Mouse (Mus musculus) G1E (cell line): Measurements from ENCODE around the gene Eno2.

Experiments used
- CTCF ChIP-seq: IDR thresholded peaks from 2 replicates; pipeline ENCODE4 v1.5.1; 2012; ENCODE audit warnings: low read depth, low read length, inconsistent platforms, mixed read lengths
- GATA1 ChIP-seq: IDR thresholded peaks from 2 replicates; pipeline ENCODE4 v1.6.1; 2012; ENCODE audit warnings: borderline replicate concordance, low read length, inconsistent platforms, mixed read lengths
- GATA2 ChIP-seq: IDR thresholded peaks from 2 replicates; pipeline ENCODE4 v1.6.1; 2012; ENCODE audit warnings: low read depth, low read length, inconsistent platforms, borderline replicate concordance
- POLR2AphosphoS5 ChIP-seq: IDR thresholded peaks from 2 replicates; pipeline ENCODE4 v1.6.1; 2012; ENCODE audit warnings: low read depth, low read length, inconsistent platforms; ENCODE audit not compliant: insufficient replicate concordance
- TAL1 ChIP-seq: conservative IDR thresholded peaks from 2 replicates; pipeline ENCODE4 v1.6.1; 2012; ENCODE audit warnings: low read depth, low read length, inconsistent platforms, mixed read lengths

DNA sequence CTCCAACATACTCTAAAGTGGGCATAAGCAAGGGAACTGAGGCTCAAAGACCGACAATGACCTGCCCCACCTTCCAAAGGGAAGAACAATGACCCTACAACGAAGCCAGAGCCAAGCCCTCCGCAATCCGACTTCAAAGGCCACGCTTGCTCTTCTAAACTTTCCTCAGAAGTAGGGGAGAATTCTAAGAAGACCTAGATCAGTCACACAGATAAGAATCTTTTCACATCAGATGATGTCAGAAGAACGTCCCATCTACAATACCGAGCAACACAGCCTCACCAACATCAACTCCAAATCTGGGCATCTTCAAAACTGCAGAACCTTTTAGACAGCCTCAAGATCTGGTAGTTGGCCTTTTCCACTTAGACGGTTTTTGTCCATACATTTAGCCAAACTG is 19.1 kb downstream of the Eno2 start:
- no peak for TF ChIP-seq CTCF
- TF ChIP-seq TAL1, result no peak
- TF ChIP-seq GATA1, result no peak
- TF ChIP-seq POLR2AphosphoS5, result no peak
- no peak for TF ChIP-seq GATA2
